Mouse (Mus musculus): ENCODE results near the gene Stag1. TPM values are rescaled to one million over a fixed set of nuclear protein-coding genes. Genes with fewer than 3 reads are reported as not detected.

Gene Stag1
- polyA plus RNA-seq, 1 experiment from 2014 or later, result 42.1 TPM

DNA sequence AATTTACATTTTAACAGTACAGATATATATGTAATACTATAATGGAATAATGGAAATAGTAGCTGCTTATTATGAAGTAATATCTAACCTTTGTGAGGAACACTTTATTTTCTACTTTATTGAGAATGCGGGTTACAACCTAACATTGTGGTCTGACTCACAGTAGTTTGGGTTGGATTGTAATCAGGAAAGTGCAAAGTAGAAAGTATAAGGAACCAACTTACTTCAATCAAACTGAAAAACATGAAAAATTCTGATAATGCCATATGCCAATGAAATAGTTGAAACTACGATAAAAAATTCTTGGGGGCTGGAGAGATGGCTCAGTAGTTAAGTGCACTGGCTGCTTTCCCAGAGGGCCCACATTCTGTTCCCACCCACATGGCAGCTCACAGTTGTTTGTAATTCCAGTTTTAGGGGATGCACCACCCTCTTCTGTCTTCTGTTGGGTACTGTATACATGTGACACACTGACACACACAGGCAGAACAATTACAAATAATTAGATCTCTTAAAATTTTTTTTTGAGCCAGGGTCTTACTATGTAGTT, 50.3 kb downstream of the Stag1 start:
- no peaks in the 10 kb centered on the region for H3K27me3 ChIP-seq
- H3K36me3 ChIP-seq, result no peaks in the 10 kb centered on the region
- no peak overlapping the region for H3K4me3 ChIP-seq
- no peaks in the 10 kb centered on the region for H3K9me3 ChIP-seq
- H3K4me1 ChIP-seq, result peaks cover 22% of the 10 kb centered on the region
- no peak overlapping the region for H3K27ac ChIP-seq (replicated peaks)
- H3K9ac ChIP-seq (replicated peaks), result no peak overlapping the region
- ATAC-seq (replicated peaks), result no peak
- 83% methylated on average over 2 of the region's 2 CpGs for WGBS
- no peak overlapping the region for H3K4me2 ChIP-seq (replicated peaks)

DNA sequence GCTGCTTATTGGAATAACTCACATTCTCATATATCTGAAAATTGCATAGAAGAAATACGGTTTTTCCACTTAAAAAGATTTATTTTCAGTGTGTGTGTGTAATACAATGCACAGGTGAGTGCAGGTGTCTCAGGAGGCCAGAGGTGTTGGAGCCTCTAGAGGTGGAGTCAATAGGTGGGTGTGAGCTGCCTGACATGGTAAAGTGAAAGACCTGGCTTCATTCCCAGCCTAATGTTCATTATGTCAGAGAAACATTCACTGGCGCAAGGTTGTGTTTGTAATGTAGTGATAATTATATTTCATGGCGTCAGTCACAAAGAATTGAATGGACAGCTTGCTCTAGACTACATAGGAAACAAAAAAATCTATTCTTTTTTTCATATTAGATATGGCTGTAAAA, 56.5 kb downstream of the Stag1 start:
- Histone ChIP-seq H3K4me3 (no peak overlapping the region), H3K27me3 (no peaks in the 10 kb centered on the region), H3K27ac (replicated peaks) (no peak overlapping the region), H3K9me3 (no peaks in the 10 kb centered on the region), H3K4me1 (0 out of 2 replicates have a peak, but pooled peaks cover 2% of the 10 kb centered on the region), H3K9ac (replicated peaks) (no peak overlapping the region), H3K36me3 (no peaks in the 10 kb centered on the region), H3K4me2 (replicated peaks) (no peak overlapping the region)
- ATAC-seq (replicated peaks), result no peak
- WGBS, result 57% methylated on average over 3 of the region's 3 CpGs

- Histone ChIP-seq H3K27me3 (no peaks in the 10 kb centered on the region), H3K9me3 (no peaks in the 10 kb centered on the region), H3K36me3 (no peaks in the 10 kb centered on the region), H3K4me3 (no peak overlapping the region), H3K9ac (replicated peaks) (no peak overlapping the region), H3K27ac (replicated peaks) (no peak overlapping the region), H3K4me1 (0 out of 2 replicates have a peak, but pooled peaks cover 2% of the 10 kb centered on the region), H3K4me2 (replicated peaks) (no peak overlapping the region)
- ATAC-seq (replicated peaks), result no peak
- WGBS, result 95% methylated on average over 4 of the region's 4 CpGs
Observed at GRCm38 (mm10) chr9:100656058-100656457, 58.5 kb downstream of the Stag1 start.

- H3K4me3 ChIP-seq, result no peak overlapping the region
- H3K9me3 ChIP-seq, result no peaks in the 10 kb centered on the region
- H3K27ac ChIP-seq (replicated peaks), result no peak overlapping the region
- no peaks in the 10 kb centered on the region for H3K27me3 ChIP-seq
- H3K4me1 ChIP-seq, result no peaks in the 10 kb centered on the region
- no peak overlapping the region for H3K4me2 ChIP-seq (replicated peaks)
- H3K9ac ChIP-seq (replicated peaks), result no peak overlapping the region
- no peaks in the 10 kb centered on the region for H3K36me3 ChIP-seq
- no peak for ATAC-seq (replicated peaks)
Observed at GRCm38 (mm10) chr9:100660587-100660986, 63.0 kb downstream of the Stag1 start.

- H3K4me1 ChIP-seq, result no peaks in the 10 kb centered on the region
- H3K27ac ChIP-seq (replicated peaks), result no peak overlapping the region
- no peak overlapping the region for H3K4me2 ChIP-seq (replicated peaks)
- no peak overlapping the region for H3K4me3 ChIP-seq
- no peaks in the 10 kb centered on the region for H3K9me3 ChIP-seq
- H3K9ac ChIP-seq (replicated peaks), result no peak overlapping the region
- no peaks in the 10 kb centered on the region for H3K27me3 ChIP-seq
- H3K36me3 ChIP-seq, result no peaks in the 10 kb centered on the region
- no peak for ATAC-seq (replicated peaks)
- WGBS, result 77% methylated on average over 4 of the region's 4 CpGs
Observed at GRCm38 (mm10) chr9:100663473-100664134, 66.0 kb downstream of the Stag1 start.

DNA sequence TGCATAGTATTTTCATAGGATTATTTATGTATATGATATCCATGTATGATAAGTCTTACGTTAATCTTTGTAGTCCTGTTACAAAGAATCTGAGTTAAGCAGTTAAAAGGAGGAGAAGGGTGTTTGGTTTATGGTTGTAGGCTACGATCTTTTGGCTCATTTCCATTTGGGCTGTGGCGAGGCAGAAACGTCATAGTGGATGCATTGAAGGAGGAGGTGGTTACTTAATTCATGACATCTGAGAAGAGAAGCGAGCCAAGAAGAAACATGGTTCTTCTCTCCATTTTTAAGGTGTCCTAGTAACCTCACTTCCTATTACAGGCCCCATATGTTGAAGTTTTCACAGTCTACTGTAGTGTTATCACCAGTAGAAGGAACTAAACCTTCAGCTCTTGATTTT, 72.6 kb downstream of the Stag1 start:
- Histone ChIP-seq H3K27me3 (no peaks in the 10 kb centered on the region), H3K4me1 (no peaks in the 10 kb centered on the region), H3K9me3 (no peaks in the 10 kb centered on the region), H3K4me2 (replicated peaks) (no peak overlapping the region), H3K9ac (replicated peaks) (no peak overlapping the region), H3K4me3 (no peak overlapping the region), H3K36me3 (no peaks in the 10 kb centered on the region), H3K27ac (replicated peaks) (no peak overlapping the region)
- 79% methylated on average over 5 of the region's 5 CpGs for WGBS
- ATAC-seq (replicated peaks), result no peak

DNA sequence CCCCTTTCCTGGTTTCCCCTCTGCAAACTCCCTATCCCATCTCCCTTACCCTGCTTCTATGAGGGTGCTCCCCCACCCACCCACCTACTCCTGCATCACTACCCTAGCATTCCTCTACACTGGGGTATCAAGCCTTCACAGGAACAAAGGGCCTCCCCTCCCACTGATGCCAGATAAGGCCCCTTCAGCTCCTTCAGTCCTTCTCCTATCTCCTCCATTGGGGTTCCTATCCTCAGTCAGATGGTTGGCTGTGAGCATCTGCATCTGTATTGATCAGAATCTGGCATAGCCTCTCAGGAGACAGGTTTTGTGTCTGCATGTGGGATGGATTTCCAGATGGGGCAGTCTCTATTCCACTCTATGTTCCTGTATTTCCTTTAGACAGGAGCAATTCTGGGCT, 81.4 kb downstream of the Stag1 start:
- H3K4me1 ChIP-seq, result no peaks in the 10 kb centered on the region
- no peaks in the 10 kb centered on the region for H3K27me3 ChIP-seq
- H3K9me3 ChIP-seq, result no peaks in the 10 kb centered on the region
- H3K27ac ChIP-seq (replicated peaks), result no peak overlapping the region
- no peak for ATAC-seq (replicated peaks)
- H3K9ac ChIP-seq (replicated peaks), result no peak overlapping the region
- H3K36me3 ChIP-seq, result no peaks in the 10 kb centered on the region
- H3K4me3 ChIP-seq, result no peak overlapping the region
- no peak overlapping the region for H3K4me2 ChIP-seq (replicated peaks)

DNA sequence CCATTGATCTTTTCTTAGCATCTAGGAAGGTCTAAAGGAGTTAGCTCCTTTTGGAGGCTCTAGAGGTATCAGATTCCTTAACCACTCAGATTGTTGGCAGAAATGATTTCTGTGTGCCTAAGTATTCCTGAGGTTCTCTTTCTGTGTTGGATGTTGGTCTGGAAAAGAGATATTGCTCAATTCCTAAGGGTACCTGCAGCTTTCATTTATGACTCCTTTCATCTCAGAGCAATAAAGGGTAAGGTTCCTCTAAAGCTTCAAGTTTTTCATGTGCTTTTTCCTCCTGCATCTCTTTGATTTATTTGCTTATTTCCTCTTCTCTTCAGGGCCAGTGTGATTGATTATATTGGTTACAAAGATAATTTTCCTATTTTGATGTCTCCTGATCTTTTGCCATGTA, 84.7 kb downstream of the Stag1 start:
- Histone ChIP-seq H3K27me3 (no peaks in the 10 kb centered on the region), H3K4me2 (replicated peaks) (no peak overlapping the region), H3K4me3 (no peak overlapping the region), H3K27ac (replicated peaks) (no peak overlapping the region), H3K4me1 (peaks cover 19% of the 10 kb centered on the region), H3K9ac (replicated peaks) (no peak overlapping the region), H3K9me3 (no peaks in the 10 kb centered on the region), H3K36me3 (no peaks in the 10 kb centered on the region)
- ATAC-seq (replicated peaks), result no peak

DNA sequence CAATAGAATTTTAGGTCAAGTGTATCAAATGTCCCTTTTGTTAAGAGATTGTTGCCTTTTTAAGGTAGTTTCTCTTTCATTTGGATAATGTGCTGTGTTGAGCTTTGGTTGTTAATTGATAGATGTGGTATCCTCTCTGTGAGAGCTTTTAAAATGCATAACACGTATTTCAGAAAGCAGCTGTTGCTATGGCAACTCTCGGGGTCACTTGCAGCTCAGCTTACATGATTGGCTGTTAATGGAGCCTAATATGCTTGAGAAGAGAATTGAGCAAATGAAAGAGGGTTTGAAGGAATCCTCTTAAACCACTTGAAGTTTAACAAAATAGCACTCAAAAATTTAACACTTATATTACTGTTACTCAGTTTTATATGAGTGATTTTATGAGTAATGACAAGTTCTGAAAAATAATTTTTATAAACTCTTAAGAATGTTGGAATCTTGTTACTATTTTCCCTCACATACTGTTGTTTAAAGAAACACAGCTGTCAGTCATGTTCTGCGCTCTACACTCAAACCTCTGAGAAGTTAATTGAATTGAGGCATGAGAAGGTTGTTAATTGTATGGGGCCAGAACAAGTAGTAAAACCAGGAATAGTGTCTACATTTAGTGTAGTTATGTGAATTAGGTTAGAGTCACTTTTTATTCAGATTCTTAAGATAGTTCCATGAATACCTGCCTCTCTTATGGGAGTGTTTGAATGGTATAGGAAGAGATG, 88.3 kb downstream of the Stag1 start:
- H3K4me3 ChIP-seq, result no peak overlapping the region
- ATAC-seq (replicated peaks), result peak; percentile 94
- 3% methylated on average over 3 of the region's 3 CpGs for WGBS
- no peaks in the 10 kb centered on the region for H3K36me3 ChIP-seq
- H3K4me1 ChIP-seq, result peaks cover 19% of the 10 kb centered on the region
- H3K9ac ChIP-seq (replicated peaks), result no peak overlapping the region
- H3K4me2 ChIP-seq (replicated peaks), result peak overlapping the region; percentile 12
- H3K9me3 ChIP-seq, result no peaks in the 10 kb centered on the region
- H3K27ac ChIP-seq (replicated peaks), result peak overlapping the region; percentile 74
- no peaks in the 10 kb centered on the region for H3K27me3 ChIP-seq

- Histone ChIP-seq H3K27me3 (no peaks in the 10 kb centered on the region), H3K4me2 (replicated peaks) (no peak overlapping the region), H3K36me3 (no peaks in the 10 kb centered on the region), H3K4me1 (peaks cover 14% of the 10 kb centered on the region), H3K9ac (replicated peaks) (no peak overlapping the region), H3K4me3 (no peak overlapping the region), H3K27ac (replicated peaks) (no peak overlapping the region), H3K9me3 (no peaks in the 10 kb centered on the region)
- 90% methylated on average over 3 of the region's 3 CpGs for WGBS
- no peak for ATAC-seq (replicated peaks)
Observed at GRCm38 (mm10) chr9:100689765-100690316, 92.2 kb downstream of the Stag1 start.

- Histone ChIP-seq H3K27me3 (no peaks in the 10 kb centered on the region), H3K4me1 (no peaks in the 10 kb centered on the region), H3K4me3 (no peak overlapping the region), H3K4me2 (replicated peaks) (no peak overlapping the region), H3K27ac (replicated peaks) (no peak overlapping the region), H3K9me3 (no peaks in the 10 kb centered on the region), H3K36me3 (no peaks in the 10 kb centered on the region), H3K9ac (replicated peaks) (no peak overlapping the region)
- no peak for ATAC-seq (replicated peaks)
- WGBS, result 87% methylated on average over 1 of the region's 1 CpGs
Observed at GRCm38 (mm10) chr9:100692239-100692638, 94.6 kb downstream of the Stag1 start.

DNA sequence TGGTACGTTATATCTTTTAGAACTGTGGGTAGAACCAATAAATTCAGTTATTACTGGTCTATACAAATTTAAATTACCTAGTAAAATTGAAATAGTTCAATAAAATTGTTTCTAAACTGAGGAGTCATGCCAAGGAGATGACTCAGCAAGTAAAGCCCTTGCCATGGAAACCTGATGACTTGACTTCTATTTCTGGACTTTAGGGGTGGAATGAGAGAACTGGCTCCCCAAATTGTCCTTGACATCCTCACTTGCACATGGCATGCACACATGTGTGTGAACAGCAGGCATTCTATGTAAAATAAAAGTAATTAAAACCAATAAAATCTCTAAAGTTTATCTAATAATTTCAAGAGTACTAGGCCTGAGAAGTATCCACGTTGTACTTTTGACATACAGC, 98.9 kb downstream of the Stag1 start:
- no peak overlapping the region for H3K4me2 ChIP-seq (replicated peaks)
- H3K9me3 ChIP-seq, result no peaks in the 10 kb centered on the region
- H3K9ac ChIP-seq (replicated peaks), result no peak overlapping the region
- WGBS, result 89% methylated on average over 2 of the region's 2 CpGs
- no peak for ATAC-seq (replicated peaks)
- H3K36me3 ChIP-seq, result no peaks in the 10 kb centered on the region
- H3K27ac ChIP-seq (replicated peaks), result no peak overlapping the region
- no peak overlapping the region for H3K4me3 ChIP-seq
- H3K27me3 ChIP-seq, result no peaks in the 10 kb centered on the region
- H3K4me1 ChIP-seq, result no peaks in the 10 kb centered on the region

All from forebrain, embryonic 15.5 days (tissue).